ENCODE assay signal across 8 mouse cellular contexts in the genomic region with DNA sequence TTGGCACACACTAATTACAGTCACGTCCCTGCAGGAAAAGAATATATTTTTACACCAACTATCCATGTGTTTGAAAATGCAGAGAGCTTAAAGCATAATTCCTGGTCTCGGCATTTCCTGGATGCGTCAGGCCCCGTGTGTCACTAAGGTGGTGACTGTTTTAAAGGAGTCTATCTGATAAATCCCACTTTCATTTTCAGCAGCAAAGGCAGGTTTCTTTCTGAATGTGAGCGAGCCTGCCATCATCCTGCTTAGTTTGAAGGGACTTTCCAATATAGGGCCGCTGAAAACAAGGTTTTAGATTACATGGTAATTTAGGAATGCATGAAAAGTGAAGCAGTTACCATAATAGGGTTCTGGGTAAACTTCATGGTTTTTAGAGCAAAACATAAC.
DNase-seq lines count a peak whose midpoint lies in the region; ATAC-seq and TF ChIP-seq lines count a peak whose summit lies in the region.

No protein-coding gene starts in this region.

- no peaks in the 10 kb centered on the region for H3K9me3 ChIP-seq in kidney, embryonic 15.5 days (replicated peaks)
- no peaks in the 10 kb centered on the region for H3K9me3 ChIP-seq in embryonic facial prominence, embryonic 10.5 days
- no peaks in the 10 kb centered on the region for H3K9me3 ChIP-seq in hindbrain, embryonic 14.5 days (ENCODE audit: control insufficient read depth, low read length)

- H3K4me3 ChIP-seq in kidney, embryonic 15.5 days (replicated peaks), result no peak overlapping the region
- no peak overlapping the region for H3K4me3 ChIP-seq in embryonic facial prominence, embryonic 10.5 days
- H3K4me3 ChIP-seq in hindbrain, embryonic 14.5 days (replicated peaks; ENCODE audit: low read length), result no peak overlapping the region
- H3K4me3 ChIP-seq in myocyte, result no peak overlapping the region

- H3K9ac ChIP-seq in kidney, embryonic 15.5 days, result no peak overlapping the region
- no peak overlapping the region for H3K9ac ChIP-seq in hindbrain, embryonic 14.5 days

- peaks cover 55% of the 10 kb centered on the region for H3K4me1 ChIP-seq in kidney, embryonic 15.5 days
- H3K4me1 ChIP-seq in embryonic facial prominence, embryonic 10.5 days, result peaks cover 48% of the 10 kb centered on the region
- peaks cover 16% of the 10 kb centered on the region for H3K4me1 ChIP-seq in hindbrain, embryonic 14.5 days (replicated peaks; ENCODE audit: control insufficient read depth, insufficient read depth, low read length)

- H3K4me2 ChIP-seq in kidney, embryonic 15.5 days, result peak overlapping the region; percentile 14
- H3K4me2 ChIP-seq in hindbrain, embryonic 14.5 days (replicated peaks), result peak overlapping the region; percentile 28
- H3K4me2 ChIP-seq in myocyte (ENCODE audit: low read depth), result peak overlapping the region; percentile 77

- ATAC-seq in kidney, embryonic 15.5 days (replicated peaks; ENCODE audit: low FRiP score), result no peak
- ATAC-seq in hindbrain, embryonic 14.5 days (ENCODE audit: low FRiP score), result no peak; the same call in 1 of the 2 replicates

- peak overlapping the region; percentile 86 for H3K27ac ChIP-seq in kidney, embryonic 15.5 days
- peak overlapping the region; percentile 75 for H3K27ac ChIP-seq in embryonic facial prominence, embryonic 10.5 days (replicated peaks)
- H3K27ac ChIP-seq in hindbrain, embryonic 14.5 days, result peak overlapping the region; percentile 65

- no peak overlapping the region for H3ac ChIP-seq in myocyte (ENCODE audit: control insufficient read depth, insufficient read length)

- 18% methylated on average over 6 of the region's 6 CpGs for WGBS in kidney, embryonic 15.5 days
- 40% methylated on average over 6 of the region's 6 CpGs for WGBS in embryonic facial prominence, embryonic 10.5 days
- WGBS in hindbrain, embryonic 14.5 days, result 13% methylated on average over 6 of the region's 6 CpGs

- H3K27me3 ChIP-seq in kidney, embryonic 15.5 days, result no peaks in the 10 kb centered on the region
- H3K27me3 ChIP-seq in embryonic facial prominence, embryonic 10.5 days (replicated peaks; ENCODE audit: low read depth, poor library complexity, severe bottlenecking), result no peaks in the 10 kb centered on the region
- H3K27me3 ChIP-seq in hindbrain, embryonic 14.5 days (ENCODE audit: control insufficient read depth, insufficient read depth, low read length), result no peaks in the 10 kb centered on the region
- H3K27me3 ChIP-seq in myocyte (ENCODE audit: control insufficient read depth, insufficient read depth, insufficient read length), result no peaks in the 10 kb centered on the region

- no peaks in the 10 kb centered on the region for H3K79me2 ChIP-seq in myocyte (ENCODE audit: control insufficient read depth, insufficient read depth)

- TF ChIP-seq POLR2A in myocyte (IDR thresholded peaks at IDR 0.05; ENCODE audit: insufficient read length, low read depth), result no peak

- H3K36me3 ChIP-seq in kidney, embryonic 15.5 days, result no peaks in the 10 kb centered on the region
- no peaks in the 10 kb centered on the region for H3K36me3 ChIP-seq in embryonic facial prominence, embryonic 10.5 days (replicated peaks)
- H3K36me3 ChIP-seq in hindbrain, embryonic 14.5 days (replicated peaks; ENCODE audit: control insufficient read depth, insufficient read depth), result no peaks in the 10 kb centered on the region
- no peaks in the 10 kb centered on the region for H3K36me3 ChIP-seq in myocyte (ENCODE audit: control insufficient read depth, insufficient read depth)

- no peak for DNase-seq in kidney, postnatal 14 days
- DNase-seq in embryonic facial prominence, embryonic 10.5 days (ENCODE audit: low spot score), result no peak
- no peak for DNase-seq in hindbrain, embryonic 14.5 days (ENCODE audit: low spot score)
- no peak for DNase-seq in cerebellum, adult 18-20 months
- no peak for DNase-seq in left cerebral cortex, adult 11 months (ENCODE audit: low spot score)
- no peak for DNase-seq in layer of hippocampus, adult 11-12 months (ENCODE audit: low spot score)

TF ChIP-seq in myocyte, 11 proteins besides CTCF, POLR2A, EP300 and RAD21:
- no peak for TF ChIP-seq CEBPB (IDR thresholded peaks at IDR 0.05; ENCODE audit: insufficient read depth, poor library complexity, severe bottlenecking)
- no peak for TF ChIP-seq MAX (IDR thresholded peaks at IDR 0.05; ENCODE audit: low read depth)
- TF ChIP-seq REST (IDR thresholded peaks at IDR 0.05; ENCODE audit: insufficient read depth, insufficient read length), result no peak
- no peak for TF ChIP-seq USF1 (IDR thresholded peaks at IDR 0.05; ENCODE audit: low read depth)
- TF ChIP-seq MYOG (IDR thresholded peaks at IDR 0.05; ENCODE audit: control insufficient read depth in 1 of 3, insufficient read depth in 1 of 3, insufficient read length in 2 of 3, low read depth in 2 of 3), result no peak
- TF ChIP-seq TCF3 (IDR thresholded peaks at IDR 0.05; ENCODE audit: insufficient read length, low read depth), result no peak
- no peak for TF ChIP-seq TCF12 (IDR thresholded peaks at IDR 0.05; ENCODE audit: insufficient read depth, poor library complexity, severe bottlenecking)
- TF ChIP-seq SRF (IDR thresholded peaks at IDR 0.05; ENCODE audit: control insufficient read depth, insufficient read length, low read depth), result no peak
- no peak for TF ChIP-seq POLR2AphosphoS2 (IDR thresholded peaks at IDR 0.05; ENCODE audit: insufficient read length, low read depth)
- no peak for TF ChIP-seq MYOD1 (IDR thresholded peaks at IDR 0.05; ENCODE audit: control insufficient read depth in 1 of 3, insufficient read length in 2 of 3, low read depth in 2 of 3)

Comparison
In these comparisons a context has a peak if more than half of its experiments do, and no peak if none do; other contexts are left out.
1. H3K4me2 ChIP-seq: peak in every context shown above with its lines; median percentile 77 in myocyte; 28 in hindbrain, embryonic 14.5 days; 14 in kidney, embryonic 15.5 days.